Mouse (Mus musculus) liver (tissue): Measurements from ENCODE around the gene Twf1.

Experiments
- DNase-seq: peaks from one replicate; pipeline ENCODE4 v3.0.0-alpha.2; 2020; ENCODE audit warnings: mixed read lengths

Gene Twf1

GRCm38 (mm10) chr15:94572746-94573145, 16.9 kb downstream of the Twf1 start:
- no peak for DNase-seq

- no peak for DNase-seq
Measured at GRCm38 (mm10) chr15:94571501-94571900, 18.2 kb downstream of the Twf1 start.

- no peak for DNase-seq
Measured at GRCm38 (mm10) chr15:94568496-94569182, 21.1 kb downstream of the Twf1 start.

- peak; percentile 12 for DNase-seq
Measured at GRCm38 (mm10) chr15:94565854-94566253, 23.8 kb downstream of the Twf1 start.

GRCm38 (mm10) chr15:94564909-94565308, 24.8 kb downstream of the Twf1 start:
- DNase-seq, result no peak

- DNase-seq, result no peak
Measured at GRCm38 (mm10) chr15:94558895-94559656, 30.6 kb downstream of the Twf1 start.

GRCm38 (mm10) chr15:94557442-94557841, 32.2 kb downstream of the Twf1 start:
- peak; percentile 79 for DNase-seq

- no peak for DNase-seq
Measured at GRCm38 (mm10) chr15:94553536-94553935, 36.2 kb downstream of the Twf1 start.

GRCm38 (mm10) chr15:94544844-94545243, 44.8 kb downstream of the Twf1 start:
- no peak for DNase-seq

GRCm38 (mm10) chr15:94544052-94544636, 45.5 kb downstream of the Twf1 start:
- DNase-seq, result no peak

- peak; percentile 94 for DNase-seq
Measured at GRCm38 (mm10) chr15:94543409-94544051, 46.2 kb downstream of the Twf1 start, which contains the start of the genes Pus7l and Irak4. Gene Pus7l, minus strand, starts transcription at chr15:94543547. Gene Irak4, plus strand, starts transcription at chr15:94543643.

GRCm38 (mm10) chr15:94542567-94543408, 46.9 kb downstream of the Twf1 start:
- DNase-seq, result no peak

GRCm38 (mm10) chr15:94539296-94539695, 50.4 kb downstream of the Twf1 start:
- DNase-seq, result no peak

- no peak for DNase-seq
Measured at GRCm38 (mm10) chr15:94535521-94535920, 54.2 kb downstream of the Twf1 start.

- DNase-seq, result no peak
Measured at GRCm38 (mm10) chr15:94532956-94533355, 56.7 kb downstream of the Twf1 start.

GRCm38 (mm10) chr15:94532306-94532705, 57.4 kb downstream of the Twf1 start:
- DNase-seq, result no peak

- DNase-seq, result no peak
Measured at GRCm38 (mm10) chr15:94530519-94530918, 59.2 kb downstream of the Twf1 start.
